Mouse (Mus musculus) myocyte (in vitro differentiated cells): Measurements from ENCODE around the gene Mroh8.

ENCODE experiments used
- MAX ChIP-seq: IDR thresholded peaks from one replicate; pipeline ENCODE4 v1.6.1; 2011; ENCODE audit warnings: low read depth, mild to moderate bottlenecking, control low read depth
- MYOG ChIP-seq, 3 experiments: IDR thresholded peaks; one replicate each; pipeline ENCODE4 v1.6.1; 2011; ENCODE audit warnings: control low read depth in 2 of 3, low read depth in 2 of 3, mild to moderate bottlenecking in 2 of 3; ENCODE audit not compliant: insufficient read length in 2 of 3, control insufficient read depth in 1 of 3, insufficient read depth in 1 of 3
- POLR2A ChIP-seq: IDR thresholded peaks from one replicate; pipeline ENCODE4 v1.6.1; 2011; ENCODE audit warnings: low read depth, mild to moderate bottlenecking, control low read depth, moderate library complexity; ENCODE audit not compliant: insufficient read length

DNA sequence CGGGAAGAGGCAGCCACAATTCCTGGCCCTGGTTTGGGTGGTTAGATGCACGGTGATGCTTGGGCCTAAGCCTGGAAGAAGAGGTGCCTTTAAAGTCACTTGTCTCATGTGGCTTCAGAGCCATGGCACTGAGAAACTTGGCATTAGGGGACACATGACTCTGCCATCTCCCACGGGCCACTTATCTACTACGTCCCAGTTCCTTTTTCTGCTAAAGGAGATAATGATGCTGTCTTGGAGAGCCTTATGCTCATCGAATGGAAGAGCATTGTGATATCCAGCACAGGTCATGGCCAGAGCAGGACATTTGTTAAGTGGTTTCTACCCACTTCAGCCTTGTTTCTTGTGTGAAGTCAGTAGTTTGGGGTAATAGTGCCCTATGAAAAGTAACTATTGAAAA is 9.6 kb upstream of the Mroh8 start:
- TF ChIP-seq POLR2A (no peak), MAX (no peak), MYOG (IDR thresholded peaks at IDR 0.05; ENCODE audit: control insufficient read depth in 1 of 3, insufficient read depth in 1 of 3, insufficient read length in 2 of 3, low read depth in 2 of 3) (no peak)
